Mouse (Mus musculus) effector memory CD4-positive, alpha-beta T cell, adult 7 months (primary cell): ENCODE results near the gene Epn2. TPM values are rescaled to one million over a fixed set of nuclear protein-coding genes. Genes with fewer than 3 reads are reported as not detected.

ENCODE experiments used
- polyA plus RNA-seq: library from polyadenylated mRNA; unstranded; fragments of 100-300 nt; shearing (Covaris generic); gene quantifications from one replicate; pipeline ENCODE4 v1.2.1, GENCODE M21; 2017

Epn2 gene
- 0.35 TPM for polyA plus RNA-seq

DNA sequence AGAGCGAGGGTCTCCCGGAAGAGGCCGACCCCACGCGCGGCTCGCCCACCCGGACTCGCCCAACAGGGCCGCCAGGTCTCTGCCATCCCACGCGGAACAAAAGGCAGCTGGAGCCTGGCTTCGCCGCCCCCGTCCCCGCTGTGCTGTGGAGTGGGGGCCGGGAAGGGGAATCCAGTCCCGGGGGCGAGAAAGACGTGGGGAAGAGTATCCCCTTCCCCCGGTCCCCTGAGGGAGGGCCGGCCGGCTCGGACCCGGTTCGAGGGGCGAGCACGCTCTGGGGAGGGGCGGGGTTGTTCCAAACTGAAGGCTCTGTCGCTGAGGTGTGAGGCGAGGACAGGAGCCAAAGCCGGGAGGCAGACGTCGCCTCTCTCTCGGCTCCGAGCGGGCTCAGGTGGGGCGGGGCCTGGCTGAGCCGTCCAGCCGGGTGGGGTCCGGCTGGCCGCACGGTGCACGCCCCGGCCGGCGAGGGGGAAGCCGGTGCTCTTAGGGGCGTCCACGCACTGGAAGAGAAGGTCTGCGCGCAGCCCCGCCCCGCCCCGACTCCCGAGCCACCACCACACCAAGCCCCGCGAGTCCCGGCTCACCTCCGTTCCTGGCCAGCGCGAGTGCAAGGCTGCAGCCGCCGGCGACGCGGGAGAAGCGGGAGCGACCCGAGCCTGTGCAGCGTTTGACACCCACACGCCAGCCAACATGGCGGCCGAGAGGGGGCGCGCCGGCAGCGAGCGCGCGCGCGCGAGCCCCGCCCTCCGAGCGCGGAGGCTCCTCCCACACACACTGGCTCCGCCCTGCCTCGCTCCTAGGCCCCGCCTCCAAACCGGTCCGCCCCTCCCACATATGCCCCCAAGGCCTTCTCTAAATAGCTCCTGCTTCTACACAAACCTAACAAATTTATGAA lies at the start of gene Epn2:
TSS of gene Epn2 (minus strand) at position 705 of the 895 bp plus-strand sequence.

DNA sequence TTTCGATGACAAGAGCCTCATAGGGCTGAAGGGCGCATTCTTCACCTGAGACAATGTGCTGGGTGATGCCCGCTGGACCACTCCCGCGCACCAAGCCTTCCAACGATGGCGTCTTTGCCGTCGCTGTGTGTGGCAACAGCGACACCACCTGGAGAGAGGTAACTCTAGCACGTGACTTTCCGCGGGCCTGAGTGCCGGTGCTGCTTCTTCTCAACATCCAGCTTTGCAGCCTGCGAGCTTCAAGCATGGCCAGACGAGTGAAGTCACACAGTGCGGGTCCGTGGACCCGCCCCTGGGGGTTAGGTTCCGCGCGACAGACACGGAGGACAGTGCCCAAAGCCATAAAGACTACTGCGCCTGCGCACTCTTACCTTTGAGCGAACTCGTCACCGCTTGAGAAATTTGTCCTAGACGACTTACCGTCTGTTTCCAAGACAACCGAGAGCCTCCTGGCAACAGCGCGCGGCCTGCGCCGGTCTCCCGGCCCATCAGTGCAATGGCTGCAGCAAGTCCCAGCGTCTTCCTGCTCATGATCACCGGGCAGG lies 74.7 kb downstream of the Epn2 start, which contains the start of gene B9d1:
TSS of gene B9d1 (plus strand) at position 432 of the 545 bp plus-strand sequence.

GRCm38 (mm10) chr11:61494129-61494997 lies 85.1 kb downstream of the Epn2 start, which contains the start of gene Mapk7:
Gene Mapk7 (minus strand): TSS chr11:61494406.

GRCm38 (mm10) chr11:61484613-61485540 lies 94.6 kb downstream of the Epn2 start, which contains the start of gene Mfap4:
Gene Mfap4 (plus strand): TSS chr11:61485431.

Other genes starting within 250 kb of the Epn2 start
- not detected for gene Slc47a2, start 236.8 kb downstream of the Epn2 start, polyA plus RNA-seq
- gene Slc47a1, start 201.3 kb downstream of the Epn2 start, polyA plus RNA-seq: not detected
- gene Rnf112, start 125.6 kb downstream of the Epn2 start, polyA plus RNA-seq: not detected
- not detected for gene Mfap4, start 94.3 kb downstream of the Epn2 start, polyA plus RNA-seq
- 14.6 TPM for gene Mapk7, start 85.3 kb downstream of the Epn2 start, polyA plus RNA-seq
- 1.1 TPM for gene B9d1, start 74.5 kb downstream of the Epn2 start, polyA plus RNA-seq
- gene Grap, start 73.6 kb upstream of the Epn2 start, polyA plus RNA-seq: 322 TPM
- gene Fam83g, start 104.4 kb upstream of the Epn2 start, polyA plus RNA-seq: 1.3 TPM
- not detected for gene Slc5a10, start 141.1 kb upstream of the Epn2 start, polyA plus RNA-seq
- 23.7 TPM for gene Prpsap2, start 182.4 kb upstream of the Epn2 start, polyA plus RNA-seq